Mouse (Mus musculus): ENCODE results near the gene Ctc1. TPM values are rescaled to one million over a fixed set of nuclear protein-coding genes. Genes with fewer than 3 reads are reported as not detected.
"Not testable (repeated sequence)": the region's sequence is repeated elsewhere in the genome, so short reads cannot be mapped to it uniquely, and the experiment has no call there.

Gene Ctc1
- polyA plus RNA-seq, 1 experiment from 2014 or later: 63.6 TPM

- peak; percentile 7; the same call in 1 of the 2 replicates for TF ChIP-seq CTCF (IDR thresholded peaks at IDR 0.05; ENCODE audit: low read depth)
- Histone ChIP-seq H3K36me3 (ENCODE audit: insufficient read depth) (peaks cover 2% of the 10 kb centered on the region; the same call in 1 of the 2 replicates), H3K9ac (peak within 1 kb of the TSS; percentile 64), H3K27ac (ENCODE audit: low read depth) (0 out of 2 replicates have a peak within 1 kb of the TSS, but pooled peaks have one; percentile 52), H3K4me1 (ENCODE audit: insufficient read depth) (no peaks in the 10 kb centered on the region), H3K4me2 (peak within 1 kb of the TSS; percentile 63), H3K4me3 (ENCODE audit: low read depth, low read length) (peak within 1 kb of the TSS; percentile 61), H3K9me3 (ENCODE audit: low read depth, low read length) (no peaks in the 10 kb centered on the region), H3K27me3 (ENCODE audit: insufficient read depth, low read length) (no peaks in the 10 kb centered on the region)
- peak; percentile 92 for ATAC-seq (ENCODE audit: insufficient read depth)
- peak; percentile 99 for DNase-seq
- 10% methylated on average over 38 of the region's 38 CpGs for WGBS
These were observed 7.3 kb upstream of the Ctc1 start, which contains the start of gene Pfas for GRCm38 (mm10) chr11:69008182-69009121. Gene Pfas (minus strand): TSS chr11:69008460.

GRCm38 (mm10) chr11:69009508-69009907, 6.2 kb upstream of the Ctc1 start:
- 68% methylated on average over 1 of the region's 1 CpGs for WGBS

GRCm38 (mm10) chr11:69010400-69011323, 5.0 kb upstream of the Ctc1 start:
- no peak overlapping the region for H3K27ac ChIP-seq (ENCODE audit: low read depth)
- no peak for DNase-seq

More at GRCm38 (mm10) chr11:69009508-69009907, 6.2 kb upstream of the Ctc1 start:
- TF ChIP-seq CTCF (IDR thresholded peaks at IDR 0.05; ENCODE audit: low read depth): no peak
- H3K9ac ChIP-seq: no peak overlapping the region
- no peaks in the 10 kb centered on the region for H3K27me3 ChIP-seq (ENCODE audit: insufficient read depth, low read length)
- no peak overlapping the region for H3K4me2 ChIP-seq
- ATAC-seq (ENCODE audit: insufficient read depth) (no peak), DNase-seq (no peak)
- H3K27ac ChIP-seq (ENCODE audit: low read depth): no peak overlapping the region
- no peaks in the 10 kb centered on the region for H3K36me3 ChIP-seq (ENCODE audit: insufficient read depth)
- H3K9me3 ChIP-seq (ENCODE audit: low read depth, low read length): no peaks in the 10 kb centered on the region
- H3K4me1 ChIP-seq (ENCODE audit: insufficient read depth): no peaks in the 10 kb centered on the region
- no peak overlapping the region for H3K4me3 ChIP-seq (ENCODE audit: low read depth, low read length)

GRCm38 (mm10) chr11:69011445-69011844, 4.3 kb upstream of the Ctc1 start:
- Histone ChIP-seq H3K9ac (peak overlapping the region; percentile 61), H3K4me2 (peak overlapping the region; percentile 87), H3K27ac (ENCODE audit: low read depth) (peak overlapping the region; percentile 83), H3K4me3 (ENCODE audit: low read depth, low read length) (peak overlapping the region; percentile 50)
- H3K9me3 ChIP-seq (ENCODE audit: low read depth, low read length); H3K36me3 ChIP-seq (ENCODE audit: insufficient read depth); DNase-seq; ATAC-seq (ENCODE audit: insufficient read depth); H3K27me3 ChIP-seq (ENCODE audit: insufficient read depth, low read length); H3K4me1 ChIP-seq (ENCODE audit: insufficient read depth): not testable (repeated sequence)
- 52% methylated on average over 2 of the region's 2 CpGs for WGBS
- TF ChIP-seq CTCF (IDR thresholded peaks at IDR 0.05; ENCODE audit: low read depth): peak; percentile 23; the same call in 1 of the 2 replicates

More at GRCm38 (mm10) chr11:69010400-69011323, 5.0 kb upstream of the Ctc1 start:
- 0 out of 2 replicates have a peak overlapping the region, but pooled peaks have one; percentile 50 for H3K4me3 ChIP-seq (ENCODE audit: low read depth, low read length)
- H3K4me1 ChIP-seq (ENCODE audit: insufficient read depth): no peaks in the 10 kb centered on the region
- no peak for TF ChIP-seq CTCF (IDR thresholded peaks at IDR 0.05; ENCODE audit: low read depth)
- WGBS: 82% methylated on average over 15 of the region's 15 CpGs
- peak overlapping the region; percentile 87 for H3K4me2 ChIP-seq
- no peaks in the 10 kb centered on the region for H3K36me3 ChIP-seq (ENCODE audit: insufficient read depth)
- no peaks in the 10 kb centered on the region for H3K9me3 ChIP-seq (ENCODE audit: low read depth, low read length)
- no peak overlapping the region for H3K9ac ChIP-seq
- ATAC-seq (ENCODE audit: insufficient read depth): no peak
- H3K27me3 ChIP-seq (ENCODE audit: insufficient read depth, low read length): no peaks in the 10 kb centered on the region

- ATAC-seq (ENCODE audit: insufficient read depth): 0 out of 2 replicates have a peak, but pooled peaks have one; percentile 21
- peak; percentile 94 for DNase-seq
- TF ChIP-seq CTCF (IDR thresholded peaks at IDR 0.05; ENCODE audit: low read depth): no peak
- peak overlapping the region; percentile 83 for H3K27ac ChIP-seq (ENCODE audit: low read depth)
- H3K4me3 ChIP-seq (ENCODE audit: low read depth, low read length): peak overlapping the region; percentile 50
- peak overlapping the region; percentile 61 for H3K9ac ChIP-seq
- no peaks in the 10 kb centered on the region for H3K27me3 ChIP-seq (ENCODE audit: insufficient read depth, low read length)
- H3K9me3 ChIP-seq (ENCODE audit: low read depth, low read length): no peaks in the 10 kb centered on the region
- peak overlapping the region; percentile 87 for H3K4me2 ChIP-seq
- H3K4me1 ChIP-seq (ENCODE audit: insufficient read depth): peaks cover 4% of the 10 kb centered on the region; the same call in 1 of the 2 replicates
- H3K36me3 ChIP-seq (ENCODE audit: insufficient read depth): no peaks in the 10 kb centered on the region
- 1% methylated on average over 18 of the region's 18 CpGs for WGBS
These were observed 3.6 kb upstream of the Ctc1 start for GRCm38 (mm10) chr11:69012071-69012601.

GRCm38 (mm10) chr11:69016755-69017154, 1.0 kb downstream of the Ctc1 start:
- H3K4me1 ChIP-seq (ENCODE audit: insufficient read depth): peaks cover 4% of the 10 kb centered on the region; the same call in 1 of the 2 replicates
- 58% methylated on average over 3 of the region's 3 CpGs for WGBS
- no peaks in the 10 kb centered on the region for H3K27me3 ChIP-seq (ENCODE audit: insufficient read depth, low read length)
- ATAC-seq (ENCODE audit: insufficient read depth) (no peak), DNase-seq (peak; percentile 16)
- peak overlapping the region; percentile 82 for H3K4me2 ChIP-seq
- H3K9ac ChIP-seq: peak overlapping the region; percentile 94
- peak overlapping the region; percentile 95 for H3K27ac ChIP-seq (ENCODE audit: low read depth)
- peaks cover 7% of the 10 kb centered on the region for H3K36me3 ChIP-seq (ENCODE audit: insufficient read depth)
- no peaks in the 10 kb centered on the region for H3K9me3 ChIP-seq (ENCODE audit: low read depth, low read length)
- H3K4me3 ChIP-seq (ENCODE audit: low read depth, low read length): peak overlapping the region; percentile 63
- no peak for TF ChIP-seq CTCF (IDR thresholded peaks at IDR 0.05; ENCODE audit: low read depth)
